Mouse (Mus musculus) erythroblast, embryonic 14.5 days (primary cell): Measurements from ENCODE around the gene Wdr1.

ENCODE experiments used
- GATA1 ChIP-seq: IDR thresholded peaks from 2 replicates; pipeline ENCODE4 v1.6.1; 2012; ENCODE audit warnings: low read length, inconsistent platforms, mixed read lengths
- TAL1 ChIP-seq: IDR thresholded peaks from 3 replicates; pipeline ENCODE4 v1.6.1; 2012; ENCODE audit warnings: low read length, inconsistent platforms, mixed read lengths

DNA sequence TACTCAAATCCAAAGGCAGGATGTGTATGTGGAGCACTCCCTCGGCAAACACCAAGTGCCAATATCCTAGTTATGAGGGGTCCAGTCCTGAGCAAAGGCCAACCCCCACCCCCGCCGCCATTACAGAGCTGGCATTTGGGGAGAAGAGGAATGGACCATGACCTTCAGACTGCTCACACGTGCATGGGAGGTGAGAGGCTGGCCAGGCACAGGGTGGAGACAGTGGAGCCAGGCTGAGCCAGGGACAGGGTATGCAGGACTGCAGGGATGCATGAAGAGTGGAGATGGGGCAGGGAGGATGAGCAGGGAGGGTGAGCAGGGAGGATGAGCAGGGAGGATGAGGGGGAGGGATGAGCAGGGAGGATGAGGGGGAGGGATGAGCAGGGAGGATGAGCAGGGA lies 77.1 kb downstream of the Wdr1 start:
- TF ChIP-seq GATA1 (no peak), TAL1 (no peak)
